Mouse (Mus musculus) embryonic fibroblast, embryonic 13.5 days (primary cell): ENCODE results near the gene Vwa3b.

Experiments
- CTCF ChIP-seq: IDR thresholded peaks from 2 replicates; pipeline ENCODE4 v1.5.1; 2011; ENCODE audit warnings: mild to moderate bottlenecking, control low read depth, low read length, moderate library complexity, borderline replicate concordance; ENCODE audit not compliant: insufficient read depth
- POLR2A ChIP-seq: IDR thresholded peaks from 2 replicates; pipeline ENCODE4 v1.6.1; 2011; ENCODE audit warnings: low read depth, mild to moderate bottlenecking, control low read depth, low read length, moderate library complexity

DNA sequence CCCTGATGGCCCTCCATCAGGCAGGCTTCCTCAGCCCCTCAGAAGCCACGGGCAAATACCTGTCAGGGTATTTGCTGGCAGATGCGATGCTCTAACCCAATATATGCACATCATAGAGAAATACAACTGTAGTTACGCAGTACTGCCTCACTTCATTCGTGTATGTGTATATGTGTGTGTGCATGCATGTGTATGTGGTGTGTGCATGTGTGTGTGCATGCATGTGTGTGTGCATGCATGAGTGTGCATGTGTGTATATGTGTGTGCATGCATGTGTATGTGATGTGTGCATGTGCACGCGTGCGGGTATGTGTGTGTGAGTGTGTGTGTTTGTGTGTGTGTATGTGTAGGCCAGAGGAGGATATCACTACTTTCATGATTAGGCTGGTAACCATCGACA lies 9.5 kb downstream of the Vwa3b start:
- no peak for TF ChIP-seq POLR2A
- TF ChIP-seq CTCF = no peak
